Mouse (Mus musculus): ENCODE measurements around the gene Svs4. TPM values are rescaled to one million over a fixed set of nuclear protein-coding genes. Genes with fewer than 3 reads are reported as not detected.

The Svs4 gene
- not detected for polyA plus RNA-seq (2012; fragmentation: generic; extraction: Trizol)

GRCm38 (mm10) chr2:164278359-164278758, at the start of gene Svs4:
TSS of gene Svs4 (minus strand) at chr2:164278459.

DNA sequence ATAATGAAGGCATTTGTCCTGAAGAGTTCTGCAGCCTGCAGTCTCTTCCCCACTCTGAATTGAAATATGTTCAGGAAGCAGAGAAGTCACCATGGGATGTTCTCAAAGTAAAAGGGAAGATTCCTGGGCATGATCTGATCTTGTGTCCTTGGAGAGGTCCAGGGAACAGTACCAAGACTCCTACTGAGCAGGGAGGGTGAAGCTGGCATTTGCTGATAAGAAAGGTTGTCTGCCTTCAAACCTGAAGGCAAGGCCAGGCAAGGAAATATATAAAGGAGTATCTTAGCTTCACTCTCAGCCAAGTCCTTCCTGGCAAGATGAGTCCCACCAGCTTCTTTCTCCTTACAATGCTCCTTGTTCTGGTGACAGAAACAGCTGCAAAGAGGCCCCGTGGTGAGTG, 38.2 kb upstream of the Svs4 start, which contains the start of gene Svs6:
TSS of gene Svs6 (plus strand) at position 301 of the 400 bp plus-strand sequence.

DNA sequence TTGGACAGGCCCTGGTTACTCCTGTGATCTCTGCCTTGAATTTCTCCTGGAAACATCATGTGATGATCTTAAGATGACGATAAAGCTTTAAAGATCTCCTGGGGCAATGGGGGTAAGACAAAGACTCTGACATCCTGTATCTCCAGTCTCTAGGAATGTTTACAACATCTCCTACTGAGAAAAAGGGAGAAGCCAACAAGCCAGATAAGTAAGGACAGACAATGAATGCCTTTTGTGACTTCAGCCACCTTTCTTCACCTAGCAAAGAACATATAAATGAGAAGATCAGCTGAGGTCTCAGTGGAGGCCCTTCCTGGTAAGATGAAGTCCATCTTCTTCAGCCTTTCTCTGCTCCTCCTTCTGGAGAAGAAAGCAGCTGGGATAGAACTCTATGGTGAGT, 10.7 kb upstream of the Svs4 start, which contains the start of gene Svs3a:
TSS of gene Svs3a (plus strand) at position 301 of the 400 bp plus-strand sequence.

DNA sequence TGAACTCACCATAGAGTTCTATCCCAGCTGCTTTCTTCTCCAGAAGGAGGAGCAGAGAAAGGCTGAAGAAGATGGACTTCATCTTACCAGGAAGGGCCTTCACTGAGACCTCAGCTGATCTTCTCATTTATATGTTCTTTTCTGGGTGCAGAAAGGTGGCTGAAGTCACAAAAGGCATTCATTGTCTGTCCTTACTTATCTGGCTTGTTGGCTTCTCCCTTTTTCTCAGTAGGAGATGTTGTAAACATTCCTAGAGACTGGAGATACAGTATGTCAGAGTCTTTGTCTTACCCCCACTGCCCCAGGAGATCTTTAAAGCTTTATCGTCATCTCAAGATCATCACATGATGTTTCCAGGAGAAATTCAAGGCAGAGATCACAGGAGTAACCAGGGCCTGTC, 21.7 kb downstream of the Svs4 start, which contains the start of gene Svs3b:
TSS of gene Svs3b (minus strand) at position 101 of the 400 bp plus-strand sequence.

GRCm38 (mm10) chr2:164238366-164238765, 39.9 kb downstream of the Svs4 start, which contains the start of gene Svs2:
TSS of gene Svs2 (minus strand) at chr2:164238466.

Other genes starting within 250 kb of the Svs4 start
- gene Stk4, start 208.1 kb downstream of the Svs4 start, polyA plus RNA-seq (2012; fragmentation: generic; extraction: Trizol): 1 to 10 TPM in 1 of 2 experiments, under 1 TPM in 1; 0.81 to 4.3 TPM
- gene Tomm34, start 207.3 kb downstream of the Svs4 start, polyA plus RNA-seq (2012; fragmentation: generic; extraction: Trizol): 10 to 100 TPM; 10.2 to 26.3 TPM
- gene Kcns1, start 107.3 kb downstream of the Svs4 start, polyA plus RNA-seq (2012; fragmentation: generic; extraction: Trizol): not detected
- gene Wfdc5, start 95.7 kb downstream of the Svs4 start, polyA plus RNA-seq (2012; fragmentation: generic; extraction: Trizol): not detected
- not detected for gene Wfdc12, start 87.9 kb downstream of the Svs4 start, polyA plus RNA-seq (2012; fragmentation: generic; extraction: Trizol)
- under 1 TPM in 1 of 2 experiments, not detected in 1; 0.17 TPM for gene Wfdc15a, start 78.3 kb downstream of the Svs4 start, polyA plus RNA-seq (2012; fragmentation: generic; extraction: Trizol)
- gene Wfdc15b, start 56.8 kb downstream of the Svs4 start, polyA plus RNA-seq (2012; fragmentation: generic; extraction: Trizol): not detected
- not detected for gene Svs2, start 40.0 kb downstream of the Svs4 start, polyA plus RNA-seq (2012; fragmentation: generic; extraction: Trizol)
- not detected for gene Svs3b, start 21.8 kb downstream of the Svs4 start, polyA plus RNA-seq (2012; fragmentation: generic; extraction: Trizol)
- not detected for gene Svs3a, start 10.8 kb upstream of the Svs4 start, polyA plus RNA-seq (2012; fragmentation: generic; extraction: Trizol)
- not detected for gene Svs6, start 38.3 kb upstream of the Svs4 start, polyA plus RNA-seq (2012; fragmentation: generic; extraction: Trizol)
- gene Svs5, start 54.3 kb upstream of the Svs4 start, polyA plus RNA-seq (2012; fragmentation: generic; extraction: Trizol): not detected
- 1 to 10 TPM; 5.8 to 9.0 TPM for gene Slpi, start 110.6 kb upstream of the Svs4 start, polyA plus RNA-seq (2012; fragmentation: generic; extraction: Trizol)
- gene Rbpjl, start 124.7 kb upstream of the Svs4 start, polyA plus RNA-seq (2012; fragmentation: generic; extraction: Trizol): under 1 TPM in 1 of 2 experiments, not detected in 1; 0.02 TPM
- gene Matn4, start 126.7 kb upstream of the Svs4 start, polyA plus RNA-seq (2012; fragmentation: generic; extraction: Trizol): 1 to 10 TPM in 1 of 2 experiments, under 1 TPM in 1; 0.02 to 1.3 TPM
- gene Sdc4, start 165.4 kb upstream of the Svs4 start, polyA plus RNA-seq (2012; fragmentation: generic; extraction: Trizol): 100 to 1,000 TPM in 1 of 2 experiments, 10 to 100 TPM in 1; 15.9 to 107 TPM
- 10 to 100 TPM; 54.4 to 73.3 TPM for gene Sys1, start 178.5 kb upstream of the Svs4 start, polyA plus RNA-seq (2012; fragmentation: generic; extraction: Trizol)
- gene Gm20458, start 182.5 kb upstream of the Svs4 start, polyA plus RNA-seq (2012; fragmentation: generic; extraction: Trizol): 10 to 100 TPM; 15.0 to 18.1 TPM
- gene Trp53tg5, start 195.3 kb upstream of the Svs4 start, polyA plus RNA-seq (2012; fragmentation: generic; extraction: Trizol): not detected
- 1 to 10 TPM; 6.0 to 8.9 TPM for gene Dbndd2, start 207.6 kb upstream of the Svs4 start, polyA plus RNA-seq (2012; fragmentation: generic; extraction: Trizol)
- gene Pigt, start 219.1 kb upstream of the Svs4 start, polyA plus RNA-seq (2012; fragmentation: generic; extraction: Trizol): 100 to 1,000 TPM in 1 of 2 experiments, 10 to 100 TPM in 1; 77.8 to 142 TPM

Data from C3H10T1/2 (cell line).